Mouse (Mus musculus): ENCODE results near the gene Hmcn1. TPM values are rescaled to one million over a fixed set of nuclear protein-coding genes. Genes with fewer than 3 reads are reported as not detected.

The Hmcn1 gene
- total RNA-seq, 2 experiments from 2014 or later = 39.5 to 43.6 TPM

DNA sequence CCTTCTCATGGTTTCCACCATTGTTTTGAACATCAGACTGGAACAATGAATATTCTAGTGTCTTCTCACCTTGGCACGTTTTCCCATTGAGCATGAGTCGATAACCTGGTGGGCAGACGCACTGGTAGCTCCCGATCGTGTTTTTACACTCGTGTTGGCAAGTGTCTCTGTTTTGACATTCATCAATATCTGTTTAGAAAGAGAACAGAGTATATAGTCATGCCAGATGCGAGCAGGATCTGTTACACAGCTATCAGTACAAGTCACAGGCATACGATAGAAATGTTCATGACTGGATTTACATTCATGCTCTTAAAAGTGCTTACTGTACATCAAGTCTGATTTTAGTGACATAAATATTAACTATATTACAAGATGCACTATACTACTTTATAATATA lies 419.8 kb downstream of the Hmcn1 start:
- no peak for DNase-seq
- intact Hi-C loops (cut with DNase I) = no loop called here

- DNase-seq = no peak
- intact Hi-C loops (cut with DNase I) = no loop called here
Measured at GRCm38 (mm10) chr1:150570562-150571156, 422.6 kb downstream of the Hmcn1 start.

DNA sequence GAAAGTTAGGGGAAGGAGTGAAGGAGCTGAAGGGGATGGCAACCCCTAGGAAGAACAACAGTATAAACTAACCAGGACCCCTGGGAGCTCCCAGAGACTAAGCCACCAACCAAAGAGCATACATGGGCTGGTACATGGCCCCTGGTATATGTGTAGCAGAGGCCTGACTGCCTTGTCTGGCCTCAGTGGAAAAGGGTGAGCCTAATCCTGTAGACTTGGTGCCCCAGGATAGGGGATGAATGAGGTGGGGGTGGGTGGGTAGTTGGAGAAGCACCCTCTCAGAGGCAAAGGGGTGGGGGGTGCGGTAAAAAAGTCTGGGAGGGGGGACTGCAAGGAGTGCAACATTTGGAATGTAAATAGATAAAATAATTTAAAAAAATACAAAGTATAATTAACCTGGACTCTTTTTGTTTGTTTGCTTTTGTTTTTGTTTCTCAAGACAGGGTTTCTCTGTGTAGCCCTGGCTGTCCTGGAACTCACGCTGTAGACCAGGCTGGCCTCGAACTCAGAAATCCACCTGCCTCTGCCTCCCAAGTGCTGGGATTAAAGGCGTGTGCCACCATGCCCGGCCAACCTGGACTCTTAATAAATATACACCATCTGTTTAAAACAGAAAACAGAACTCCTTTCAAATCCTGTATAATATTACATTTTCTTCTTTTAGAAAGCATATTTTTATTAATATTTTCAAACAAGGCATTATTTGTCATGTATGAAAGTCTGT lies 423.3 kb downstream of the Hmcn1 start:
- no peak for DNase-seq
- intact Hi-C loops (cut with DNase I) = no loop called here

DNA sequence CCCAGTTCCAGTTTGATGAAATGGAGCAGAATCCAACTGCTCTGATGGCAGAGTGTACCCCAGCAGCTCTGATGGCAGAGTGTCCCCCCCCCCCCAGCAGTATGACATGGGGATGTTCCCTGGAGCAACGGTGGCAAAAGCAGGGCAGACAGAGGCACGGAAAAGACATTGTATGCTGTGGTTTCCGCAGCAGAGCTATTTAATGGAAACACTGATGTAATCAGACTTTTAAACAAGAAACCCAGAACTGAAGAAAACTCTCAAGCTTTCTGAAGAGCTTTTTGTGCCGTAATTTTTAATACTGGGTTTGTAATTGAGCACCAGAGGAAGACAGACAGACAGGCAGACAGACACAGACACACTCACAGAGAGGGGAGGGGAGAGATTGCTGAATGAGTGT lies 426.9 kb downstream of the Hmcn1 start:
- no peak for DNase-seq
- intact Hi-C loops (cut with DNase I) = no loop called here

DNA sequence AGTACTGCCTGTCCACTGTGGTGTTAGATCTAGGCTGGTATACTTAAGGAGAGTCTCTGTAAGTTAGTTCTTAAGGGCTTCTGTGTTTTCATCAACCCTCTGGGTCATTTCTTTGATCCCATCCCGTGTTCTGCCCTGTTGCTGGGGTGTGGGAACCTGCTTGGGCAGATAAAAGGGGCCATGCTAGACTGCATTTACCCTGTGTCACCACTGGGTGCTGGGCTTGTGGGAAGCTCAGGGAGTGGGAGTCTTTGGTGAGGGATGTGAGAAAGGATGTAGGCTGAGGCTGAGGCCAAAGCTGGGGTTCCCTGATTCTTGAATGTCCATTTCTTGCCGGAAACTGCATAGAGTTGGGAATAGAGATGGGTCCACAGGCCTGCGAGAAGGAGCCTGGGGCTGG lies 436.6 kb downstream of the Hmcn1 start:
- no peak for DNase-seq
- intact Hi-C loops (cut with DNase I) = no loop called here

GRCm38 (mm10) chr1:150551390-150551789 lies 441.8 kb downstream of the Hmcn1 start:
- DNase-seq = no peak
- intact Hi-C loops (cut with DNase I) = no loop called here

GRCm38 (mm10) chr1:150546463-150546862 lies 446.8 kb downstream of the Hmcn1 start:
- no peak for DNase-seq
- intact Hi-C loops (cut with DNase I) = loop anchor here (10.0 kb wide), 1 partner anchor 838 kb away; no protein-coding TSS in a partner anchor

- intact Hi-C loops (cut with DNase I) = loop anchor here (1.0 to 10.0 kb wide), 4 partner anchors 51 to 845 kb away; no protein-coding TSS in a partner anchor
- DNase-seq = peak; percentile 32
Measured at GRCm38 (mm10) chr1:150540267-150540666, 453.0 kb downstream of the Hmcn1 start.

DNA sequence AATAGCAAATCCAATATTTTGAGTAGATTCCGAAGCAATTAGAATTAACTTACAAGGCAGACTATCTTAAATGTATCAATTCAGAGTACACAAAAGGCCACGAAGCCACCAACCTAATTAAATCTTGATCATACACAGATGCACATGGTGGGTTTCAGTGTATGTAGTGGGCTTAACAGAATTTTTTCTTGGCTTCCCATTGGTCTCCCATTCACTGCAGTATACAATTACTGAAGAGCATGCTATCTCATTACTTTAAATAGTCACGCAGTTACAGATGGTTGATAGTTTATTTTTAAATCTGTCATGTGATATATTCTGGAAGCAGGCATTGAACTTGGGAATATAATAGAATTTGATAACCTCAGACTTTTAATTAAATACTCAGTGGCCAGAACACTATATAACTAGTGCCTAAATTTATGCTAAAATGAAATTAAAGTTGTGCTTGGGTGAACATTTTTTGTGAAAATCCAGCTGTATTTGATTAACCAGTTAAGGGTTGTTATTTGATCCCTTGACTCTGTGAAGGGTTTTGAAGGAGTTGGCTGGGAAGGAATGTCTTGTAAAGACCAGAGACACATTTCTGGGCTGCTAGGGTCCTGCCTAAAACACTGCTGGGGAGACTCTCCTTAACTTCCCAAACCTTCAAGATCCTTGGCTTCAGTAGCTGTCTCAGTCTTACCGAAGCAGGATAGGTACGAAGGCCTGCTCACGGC lies 455.7 kb downstream of the Hmcn1 start:
- intact Hi-C loops (cut with DNase I) = no loop called here
- no peak for DNase-seq

- DNase-seq = peak; percentile 19 to 23
- intact Hi-C loops (cut with DNase I) = no loop called here
Measured at GRCm38 (mm10) chr1:150535770-150536534, 457.3 kb downstream of the Hmcn1 start.

- intact Hi-C loops (cut with DNase I) = no loop called here
- DNase-seq = no peak
Measured at GRCm38 (mm10) chr1:150534587-150534986, 458.6 kb downstream of the Hmcn1 start.

DNA sequence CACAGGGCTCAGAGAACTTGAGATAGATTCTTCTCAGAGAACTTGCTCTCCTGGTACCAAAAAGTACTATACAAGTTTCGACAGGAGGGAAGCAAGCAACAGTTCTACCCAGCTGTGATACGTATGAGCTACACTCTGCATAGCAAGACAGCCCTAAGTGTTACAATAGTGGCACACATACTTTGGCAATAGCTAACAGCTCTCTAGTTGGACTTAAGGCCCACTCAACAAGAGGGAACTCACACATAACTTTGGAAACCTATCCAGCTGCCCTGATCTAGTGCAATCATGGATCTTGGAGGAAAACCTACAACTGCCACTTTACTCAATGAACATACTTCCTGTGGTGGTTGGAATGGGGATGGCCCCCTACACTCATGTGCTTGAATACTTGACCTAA lies 480.2 kb downstream of the Hmcn1 start:
- intact Hi-C loops (cut with DNase I) = no loop called here

More for the DNA sequence above, 480.2 kb downstream of the Hmcn1 start:
- DNase-seq = no peak

Other genes starting within 250 kb of the Hmcn1 start
- under 1 TPM; 0.25 to 0.38 TPM for gene Gm47985, start 189.1 kb upstream of the Hmcn1 start, total RNA-seq (2021)
- not detected for gene Gm8947, start 198.9 kb upstream of the Hmcn1 start, total RNA-seq (2021)
- not detected for gene Gm47995, start 205.0 kb upstream of the Hmcn1 start, total RNA-seq (2021)
- not detected for gene 3110040M04Rik, start 210.7 kb upstream of the Hmcn1 start, total RNA-seq (2021)
- gene Gm47996, start 216.7 kb upstream of the Hmcn1 start, total RNA-seq (2021) = not detected